Mouse (Mus musculus) megakaryocyte, embryonic 14.5 days (primary cell): ENCODE measurements around the gene Atxn7l1. TPM values are rescaled to one million over a fixed set of nuclear protein-coding genes. Genes with fewer than 3 reads are reported as not detected.

Source experiments
- H3K27me3 ChIP-seq: replicated peaks from 2 replicates; pipeline ENCODE3; 2012; ENCODE audit warnings: inconsistent platforms
- H3K36me3 ChIP-seq: replicated peaks from 2 replicates; pipeline ENCODE3; 2012; ENCODE audit warnings: low read length, inconsistent platforms, mixed read lengths
- H3K4me1 ChIP-seq: 2 replicates; pipeline ENCODE4 v1.6.1; 2012; ENCODE audit warnings: inconsistent platforms
- H3K4me3 ChIP-seq: replicated peaks from 2 replicates; pipeline ENCODE3; 2012; ENCODE audit warnings: moderate library complexity, mild to moderate bottlenecking, inconsistent platforms
- H3K9me3 ChIP-seq: 2 replicates; pipeline ENCODE4 v1.6.1; 2012; ENCODE audit warnings: inconsistent platforms
- FLI1 ChIP-seq: IDR thresholded peaks from 2 replicates; pipeline ENCODE4 v1.6.1; 2012; ENCODE audit warnings: low read length, inconsistent platforms, mixed read lengths
- GATA1 ChIP-seq: IDR thresholded peaks from 3 replicates; pipeline ENCODE4 v1.6.1; 2012; ENCODE audit warnings: mixed read lengths, low read length, inconsistent platforms, borderline replicate concordance
- polyA plus RNA-seq: library from polyadenylated mRNA; stranded (reverse); fragments of >175 nt; gene quantifications from 2 replicates; pipeline ENCODE4 v1.2.3, GENCODE M21; 2012; ENCODE audit warnings: low replicate concordance; ENCODE audit not compliant: insufficient read depth

Gene Atxn7l1
- polyA plus RNA-seq, 1 experiment, result 22.5 TPM

GRCm38 (mm10) chr12:33175621-33176554, 28.4 kb downstream of the Atxn7l1 start:
- Histone ChIP-seq H3K36me3 (peaks cover 32% of the 10 kb centered on the region), H3K9me3 (no peaks in the 10 kb centered on the region), H3K27me3 (peaks cover 2% of the 10 kb centered on the region), H3K4me1 (peaks cover 46% of the 10 kb centered on the region), H3K4me3 (peak overlapping the region; percentile 85)
- no peak for TF ChIP-seq GATA1
- no peak for TF ChIP-seq FLI1

GRCm38 (mm10) chr12:33176555-33176900, 29.0 kb downstream of the Atxn7l1 start:
- Histone ChIP-seq H3K36me3 (peaks cover 28% of the 10 kb centered on the region), H3K4me1 (peaks cover 44% of the 10 kb centered on the region), H3K27me3 (peaks cover 2% of the 10 kb centered on the region), H3K4me3 (peak overlapping the region; percentile 78), H3K9me3 (no peaks in the 10 kb centered on the region)
- TF ChIP-seq FLI1 (no peak), GATA1 (no peak)

- H3K36me3 ChIP-seq, result peaks cover 8% of the 10 kb centered on the region
- H3K27me3 ChIP-seq, result no peaks in the 10 kb centered on the region
- H3K9me3 ChIP-seq, result no peaks in the 10 kb centered on the region
- TF ChIP-seq GATA1 (no peak), FLI1 (no peak)
- H3K4me3 ChIP-seq, result no peak overlapping the region
- peaks cover 48% of the 10 kb centered on the region for H3K4me1 ChIP-seq
Measured at GRCm38 (mm10) chr12:33180421-33180820, 32.9 kb downstream of the Atxn7l1 start.

GRCm38 (mm10) chr12:33181875-33182274, 34.4 kb downstream of the Atxn7l1 start:
- TF ChIP-seq FLI1 (no peak), GATA1 (no peak)
- Histone ChIP-seq H3K4me1 (peaks cover 33% of the 10 kb centered on the region), H3K36me3 (peaks cover 8% of the 10 kb centered on the region), H3K27me3 (no peaks in the 10 kb centered on the region), H3K9me3 (no peaks in the 10 kb centered on the region), H3K4me3 (no peak overlapping the region)

GRCm38 (mm10) chr12:33182428-33183137, 35.1 kb downstream of the Atxn7l1 start:
- TF ChIP-seq GATA1, result no peak
- TF ChIP-seq FLI1, result no peak
- H3K4me3 ChIP-seq, result no peak overlapping the region
- H3K9me3 ChIP-seq, result no peaks in the 10 kb centered on the region
- H3K27me3 ChIP-seq, result no peaks in the 10 kb centered on the region
- peaks cover 8% of the 10 kb centered on the region for H3K36me3 ChIP-seq
- H3K4me1 ChIP-seq, result peaks cover 29% of the 10 kb centered on the region

- Histone ChIP-seq H3K9me3 (no peaks in the 10 kb centered on the region), H3K36me3 (peaks cover 8% of the 10 kb centered on the region), H3K4me3 (no peak overlapping the region), H3K4me1 (peaks cover 35% of the 10 kb centered on the region), H3K27me3 (no peaks in the 10 kb centered on the region)
- TF ChIP-seq GATA1 (no peak), FLI1 (no peak)
Measured at GRCm38 (mm10) chr12:33183138-33183627, 35.7 kb downstream of the Atxn7l1 start.

- Histone ChIP-seq H3K4me3 (no peak overlapping the region), H3K9me3 (no peaks in the 10 kb centered on the region), H3K36me3 (peaks cover 9% of the 10 kb centered on the region), H3K27me3 (no peaks in the 10 kb centered on the region), H3K4me1 (peaks cover 42% of the 10 kb centered on the region)
- TF ChIP-seq FLI1 (no peak), GATA1 (no peak)
Measured at GRCm38 (mm10) chr12:33184137-33184536, 36.6 kb downstream of the Atxn7l1 start.

GRCm38 (mm10) chr12:33185046-33185445, 37.6 kb downstream of the Atxn7l1 start:
- Histone ChIP-seq H3K9me3 (no peaks in the 10 kb centered on the region), H3K4me1 (peaks cover 44% of the 10 kb centered on the region), H3K27me3 (no peaks in the 10 kb centered on the region), H3K36me3 (peaks cover 6% of the 10 kb centered on the region), H3K4me3 (no peak overlapping the region)
- TF ChIP-seq FLI1 (no peak), GATA1 (no peak)

- Histone ChIP-seq H3K27me3 (no peaks in the 10 kb centered on the region), H3K4me3 (no peak overlapping the region), H3K4me1 (peaks cover 47% of the 10 kb centered on the region), H3K9me3 (no peaks in the 10 kb centered on the region), H3K36me3 (peaks cover 4% of the 10 kb centered on the region)
- TF ChIP-seq FLI1 (no peak), GATA1 (no peak)
Measured at GRCm38 (mm10) chr12:33186331-33186730, 38.8 kb downstream of the Atxn7l1 start.

- Histone ChIP-seq H3K4me3 (peak overlapping the region; percentile 21), H3K36me3 (peaks cover 3% of the 10 kb centered on the region), H3K27me3 (no peaks in the 10 kb centered on the region), H3K4me1 (peaks cover 39% of the 10 kb centered on the region), H3K9me3 (no peaks in the 10 kb centered on the region)
- TF ChIP-seq FLI1, result no peak
- TF ChIP-seq GATA1, result no peak
Measured at GRCm38 (mm10) chr12:33190133-33190532, 42.6 kb downstream of the Atxn7l1 start.
